Mouse (Mus musculus) lung, adult 2 months (tissue): ENCODE measurements around the gene Mt4. TPM values are rescaled to one million over a fixed set of nuclear protein-coding genes. Genes with fewer than 3 reads are reported as not detected.

Source experiments
- DNase-seq: peaks from one replicate; pipeline ENCODE4 v3.0.0; 2022
- H3K4me1 ChIP-seq: fragments of 200-500 bp; 2 replicates; pipeline ENCODE4 v1.6.1; 2011; ENCODE audit warnings: low read length; ENCODE audit not compliant: control insufficient read depth, insufficient read depth
- H3K4me3 ChIP-seq: fragments of 200-500 bp; replicated peaks from 2 replicates; pipeline ENCODE3; 2011; ENCODE audit warnings: low read depth, mild to moderate bottlenecking, control low read depth, low read length; ENCODE audit errors: extremely low read depth
- CTCF ChIP-seq: fragments of 200-500 bp; IDR thresholded peaks from 2 replicates; pipeline ENCODE4 v1.5.1; 2011; ENCODE audit warnings: mild to moderate bottlenecking, low read length, control low read depth; ENCODE audit not compliant: insufficient read depth
- POLR2A ChIP-seq: fragments of 200-500 bp; IDR thresholded peaks from 2 replicates; pipeline ENCODE4 v1.6.1; 2011; ENCODE audit warnings: low read depth, mild to moderate bottlenecking, control low read depth, low read length, borderline replicate concordance; ENCODE audit errors: extremely low read depth
- WGBS: fragments of 180-500 bp; shearing (Covaris S2); methylation state at CpG from one replicate; pipeline ENCODE4 v1.1.7; 2018; 5-methylcytosine and 5-hydroxymethylcytosine counted together
- polyA plus RNA-seq: library from polyadenylated mRNA; depleted of rRNA; stranded (reverse); fragments of >200 nt; gene quantifications from 2 replicates; pipeline ENCODE4 v1.2.3, GENCODE M21; 2012; rRNA removed

Gene Mt4
- polyA plus RNA-seq, 1 experiment = 935 TPM

DNA sequence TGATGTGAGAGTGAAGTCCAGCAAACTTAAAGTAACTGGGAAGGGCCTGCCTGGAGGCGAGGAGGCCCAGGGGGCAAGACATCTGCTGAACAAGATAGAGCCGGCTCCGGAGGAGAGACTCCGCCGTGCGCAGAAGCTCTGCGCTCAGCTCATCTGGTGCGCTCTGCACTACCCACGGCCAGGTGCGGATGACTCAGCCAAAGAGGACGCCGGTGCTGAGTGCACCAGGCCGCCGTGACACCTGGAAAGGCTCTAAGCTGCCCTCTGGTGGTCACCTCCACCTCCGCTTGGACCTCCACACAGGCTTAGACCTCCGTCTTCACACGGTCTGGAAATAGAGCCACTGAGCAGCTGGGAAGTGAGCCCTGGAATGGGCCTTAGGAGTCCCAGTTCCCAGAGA lies 49.5 kb downstream of the Mt4 start:
- peak; percentile 82 for DNase-seq
- H3K4me3 ChIP-seq = no peak overlapping the region

GRCm38 (mm10) chr8:94187290-94188002 lies 50.4 kb downstream of the Mt4 start:
- TF ChIP-seq CTCF = no peak
- TF ChIP-seq POLR2A = no peak
- WGBS = 50% methylated on average over 21 of the region's 21 CpGs
- DNase-seq = no peak

More for the DNA sequence above, 49.5 kb downstream of the Mt4 start:
- TF ChIP-seq POLR2A (no peak), CTCF (peak; percentile 67)
- H3K4me1 ChIP-seq = peaks cover 4% of the 10 kb centered on the region
- WGBS = 7% methylated on average over 17 of the region's 17 CpGs

More at GRCm38 (mm10) chr8:94187290-94188002, 50.4 kb downstream of the Mt4 start:
- Histone ChIP-seq H3K4me3 (no peak overlapping the region), H3K4me1 (peaks cover 4% of the 10 kb centered on the region)

Other genes starting within 250 kb of the Mt4 start
- gene Amfr, start 124.4 kb upstream of the Mt4 start, polyA plus RNA-seq = 120 and 134 TPM in 2 replicates
- 25.0 and 34.4 TPM in 2 replicates for gene Nudt21, start 100.2 kb upstream of the Mt4 start, polyA plus RNA-seq
- gene Ogfod1, start 100.0 kb upstream of the Mt4 start, polyA plus RNA-seq = 5.8 and 7.5 TPM in 2 replicates
- 16.0 and 21.5 TPM in 2 replicates for gene Bbs2, start 38.3 kb upstream of the Mt4 start, polyA plus RNA-seq
- gene Mt3, start 15.4 kb downstream of the Mt4 start, polyA plus RNA-seq = 1.4 and 1.6 TPM in 2 replicates
- gene Mt2, start 35.5 kb downstream of the Mt4 start, polyA plus RNA-seq = 32.2 and 56.0 TPM in 2 replicates
- 417 and 493 TPM in 2 replicates for gene Mt1, start 41.9 kb downstream of the Mt4 start, polyA plus RNA-seq
- gene Nup93, start 77.4 kb downstream of the Mt4 start, polyA plus RNA-seq = 10.7 and 15.9 TPM in 2 replicates
- gene Slc12a3, start 192.0 kb downstream of the Mt4 start, polyA plus RNA-seq = 0.27 and 0.29 TPM in 2 replicates
- 341 and 489 TPM in 2 replicates for gene Herpud1, start 249.2 kb downstream of the Mt4 start, polyA plus RNA-seq